In genomic region chr1:167969545-167969944, GRCm38 (mm10) we compare ENCODE assay signal across 17 mouse cellular contexts.
DNase-seq lines count a peak whose midpoint lies in the region; ATAC-seq lines count a peak whose summit lies in the region.
"Had no signal": no experiment of that assay in that cellular context is flagged by ENCODE, and none has a peak within 500 bp of the region (broad histone marks: within the 10 kb centered on the region; RNA-seq: fewer than 3 reads in every experiment).

No protein-coding gene starts in this region.

- no peaks in the 10 kb centered on the region for H3K27me3 ChIP-seq in hindbrain, embryonic 14.5 days (ENCODE audit: control insufficient read depth, insufficient read depth, low read length)
- H3K27me3 ChIP-seq in hindbrain, embryonic 13.5 days = 0 out of 2 replicates have a peak, but pooled peaks cover 8% of the 10 kb centered on the region
- H3K27me3 ChIP-seq in intestine, embryonic 15.5 days (replicated peaks) = no peaks in the 10 kb centered on the region
- H3K27me3 ChIP-seq: CH12.LX; hindbrain, embryonic 15.5 days had no signal

- 33% methylated on average over 3 of the region's 3 CpGs for WGBS in hindbrain, embryonic 14.5 days
- WGBS in hindbrain, embryonic 13.5 days = 44% methylated on average over 3 of the region's 3 CpGs
- WGBS in intestine, embryonic 15.5 days = 80% methylated on average over 3 of the region's 3 CpGs

- intact Hi-C loops in heart, postnatal 36 days (cut with DNase I) = no loop called here

- H3K27ac ChIP-seq in hindbrain, embryonic 14.5 days = no peak overlapping the region
- no peak overlapping the region for H3K27ac ChIP-seq in hindbrain, embryonic 13.5 days
- no peak overlapping the region for H3K27ac ChIP-seq in intestine, embryonic 15.5 days
- H3K27ac ChIP-seq: hindbrain, embryonic 15.5 days; layer of hippocampus, adult 2 months; liver, embryonic 14.5 days had no signal

- DNase-seq in hindbrain, embryonic 14.5 days (ENCODE audit: low spot score) = no peak
- DNase-seq in urinary bladder, postnatal 14 days (ENCODE audit: low spot score) = peak; percentile 13
- DNase-seq in urinary bladder, adult 18-20 months (ENCODE audit: low spot score in 2 of 2) = no peak
- DNase-seq in heart, postnatal 36 days = peak; percentile 12 to 15
- peak; percentile 56 to 88 for DNase-seq in lung, postnatal 4 days
- DNase-seq in testis, postnatal 14 days (ENCODE audit: low spot score) = no peak
- DNase-seq: adrenal gland, adult 8-10 months; gastrocnemius, postnatal 14 days; right cerebral cortex, postnatal 25 days; thymus, adult 2 months had no signal

- ATAC-seq in hindbrain, embryonic 14.5 days (ENCODE audit: low FRiP score) = peak; percentile 34; the same call in 1 of the 2 replicates
- no peak for ATAC-seq in hindbrain, embryonic 13.5 days (ENCODE audit: low FRiP score)
- no peak for ATAC-seq in intestine, embryonic 15.5 days
- ATAC-seq: Patski had no signal

- no peaks in the 10 kb centered on the region for H3K36me3 ChIP-seq in hindbrain, embryonic 14.5 days (replicated peaks; ENCODE audit: control insufficient read depth, insufficient read depth)
- H3K36me3 ChIP-seq in hindbrain, embryonic 13.5 days = no peaks in the 10 kb centered on the region
- no peaks in the 10 kb centered on the region for H3K36me3 ChIP-seq in intestine, embryonic 15.5 days
- H3K36me3 ChIP-seq: hindbrain, embryonic 15.5 days had no signal

- H3K4me2 ChIP-seq in hindbrain, embryonic 14.5 days (replicated peaks) = no peak overlapping the region
- H3K4me2 ChIP-seq in hindbrain, embryonic 13.5 days = no peak overlapping the region
- no peak overlapping the region for H3K4me2 ChIP-seq in intestine, embryonic 15.5 days (replicated peaks)
- H3K4me2 ChIP-seq: hindbrain, embryonic 15.5 days had no signal

- no peak overlapping the region for H3K9ac ChIP-seq in hindbrain, embryonic 14.5 days
- H3K9ac ChIP-seq in hindbrain, embryonic 13.5 days = no peak overlapping the region
- H3K9ac ChIP-seq in intestine, embryonic 15.5 days = no peak overlapping the region
- H3K9ac ChIP-seq: hindbrain, embryonic 15.5 days; liver, embryonic 14.5 days had no signal

- no peaks in the 10 kb centered on the region for H3K9me3 ChIP-seq in hindbrain, embryonic 14.5 days (ENCODE audit: control insufficient read depth, low read length)
- H3K9me3 ChIP-seq in hindbrain, embryonic 13.5 days = no peaks in the 10 kb centered on the region
- no peaks in the 10 kb centered on the region for H3K9me3 ChIP-seq in intestine, embryonic 15.5 days
- H3K9me3 ChIP-seq: hindbrain, embryonic 15.5 days had no signal

- no peak overlapping the region for H3K4me3 ChIP-seq in hindbrain, embryonic 14.5 days (replicated peaks; ENCODE audit: low read length)
- H3K4me3 ChIP-seq in hindbrain, embryonic 13.5 days = no peak overlapping the region
- no peak overlapping the region for H3K4me3 ChIP-seq in intestine, embryonic 15.5 days (replicated peaks)
- H3K4me3 ChIP-seq: hindbrain, embryonic 15.5 days; layer of hippocampus, adult 2 months had no signal

- H3K4me1 ChIP-seq in hindbrain, embryonic 14.5 days (replicated peaks; ENCODE audit: control insufficient read depth, insufficient read depth, low read length) = no peaks in the 10 kb centered on the region
- H3K4me1 ChIP-seq in hindbrain, embryonic 13.5 days (replicated peaks) = peaks cover 8% of the 10 kb centered on the region
- H3K4me1 ChIP-seq in intestine, embryonic 15.5 days (replicated peaks) = no peaks in the 10 kb centered on the region
- H3K4me1 ChIP-seq: hindbrain, embryonic 15.5 days had no signal

Comparison
In these comparisons a context has a peak if more than half of its experiments do, and no peak if none do; other contexts are left out.
1. DNase-seq: peak in urinary bladder, postnatal 14 days (single experiment), heart, postnatal 36 days (2 of 2) and lung, postnatal 4 days (2 of 2); none in hindbrain, embryonic 14.5 days (single experiment), urinary bladder, adult 18-20 months (0 of 2) and testis, postnatal 14 days (single experiment).